21 mouse cellular contexts compared by ENCODE assay signal in the genomic region with DNA sequence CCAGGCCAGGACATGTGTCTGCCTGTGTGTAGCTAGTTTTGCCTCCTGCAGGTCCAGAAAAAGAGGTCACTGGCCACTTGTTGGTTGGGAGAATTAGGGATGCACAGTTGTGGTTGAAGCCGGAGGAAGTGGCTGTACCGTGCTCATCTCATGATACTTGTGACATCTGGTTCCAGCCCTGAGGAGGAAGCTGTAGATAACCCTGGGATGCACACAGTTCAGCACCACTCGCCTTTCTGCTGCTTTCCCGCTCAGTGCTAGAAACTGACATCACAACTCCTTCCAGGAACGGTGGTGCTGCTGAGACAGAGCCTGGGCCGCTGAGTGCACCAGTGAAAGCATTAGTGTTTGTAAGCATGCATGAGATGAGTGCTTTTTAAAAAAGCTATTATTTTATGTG. TPM values are rescaled to one million over a fixed set of nuclear protein-coding genes. Genes with fewer than 3 reads are reported as not detected.
DNase-seq lines count a peak whose midpoint lies in the region; ATAC-seq and TF ChIP-seq lines count a peak whose summit lies in the region.
"Had no signal": no experiment of that assay in that cellular context is flagged by ENCODE, and none has a peak within 500 bp of the region (broad histone marks: within the 10 kb centered on the region; RNA-seq: fewer than 3 reads in every experiment).

No protein-coding gene starts in this region.

- no peak for DNase-seq in heart, adult 9 months (ENCODE audit: low spot score in 2 of 2)
- peak; percentile 42 for DNase-seq in MEL (ENCODE audit: low read depth, low spot score)
- DNase-seq in cerebellum, adult 18-20 months, result no peak
- DNase-seq in layer of hippocampus, adult 11-12 months (ENCODE audit: low spot score), result no peak
- DNase-seq: adrenal gland, postnatal 14 days; cerebellum, adult 8-10 months; cerebellum, postnatal 14 days; forebrain, postnatal 0 days; gastrocnemius, adult 2 months; gastrocnemius, postnatal 36 days; heart, adult 2 months; heart, postnatal 4 days had no signal

- no peaks in the 10 kb centered on the region for H3K27me3 ChIP-seq in heart, embryonic 11.5 days (ENCODE audit: control insufficient read depth, insufficient read depth, low read length)
- H3K27me3 ChIP-seq in MEL (ENCODE audit: control insufficient read depth in 1 of 2, insufficient read depth in 2 of 2, low read length in 2 of 2), result no peaks in the 10 kb centered on the region
- H3K27me3 ChIP-seq: heart, embryonic 13.5 days; hindbrain, embryonic 12.5 days had no signal

- no peaks in the 10 kb centered on the region for H3K79me2 ChIP-seq in MEL (ENCODE audit: control insufficient read depth, insufficient read depth, low read length, poor library complexity)

- no peak; a peak in 1 of 4 replicates for TF ChIP-seq EP300 in MEL (IDR thresholded peaks at IDR 0.05; ENCODE audit: low read depth in 1 of 2, low read length in 2 of 2)

- H3K9ac ChIP-seq in heart, embryonic 11.5 days (ENCODE audit: low read depth, low read length), result peak overlapping the region; percentile 30; the same call in 1 of the 2 replicates
- no peak overlapping the region for H3K9ac ChIP-seq in MEL (ENCODE audit: control insufficient read depth, low read depth, low read length, poor library complexity, severe bottlenecking)
- H3K9ac ChIP-seq: forebrain, embryonic 13.5 days; forebrain, postnatal 0 days; heart, embryonic 13.5 days; hindbrain, embryonic 12.5 days had no signal

- no peaks in the 10 kb centered on the region for H3K9me3 ChIP-seq in heart, embryonic 11.5 days (replicated peaks; ENCODE audit: control insufficient read depth, low read length)
- H3K9me3 ChIP-seq in MEL (replicated peaks; ENCODE audit: insufficient read depth, low read length), result no peaks in the 10 kb centered on the region
- H3K9me3 ChIP-seq: forebrain, embryonic 13.5 days; heart, embryonic 13.5 days; hindbrain, embryonic 12.5 days had no signal

- no peak for TF ChIP-seq POLR2A in MEL (IDR thresholded peaks at IDR 0.05; ENCODE audit: control insufficient read depth in 1 of 2, insufficient read depth in 1 of 2, low read depth in 1 of 2, low read length in 2 of 2, poor library complexity in 1 of 2)

- H3K27ac ChIP-seq in heart, embryonic 11.5 days (ENCODE audit: low read depth, low read length), result no peak overlapping the region; the same call in 1 of the 2 replicates
- no peak overlapping the region for H3K27ac ChIP-seq in MEL (ENCODE audit: control insufficient read depth, low read depth, low read length)
- H3K27ac ChIP-seq: forebrain, embryonic 13.5 days; gastrocnemius, adult 2 months; heart, adult 2 months; heart, embryonic 13.5 days; hindbrain, embryonic 12.5 days had no signal

- no peak for ATAC-seq in heart, embryonic 11.5 days (replicated peaks; ENCODE audit: insufficient number of reproducible peaks, low FRiP score, low TSS enrichment)
- ATAC-seq in granulocyte monocyte progenitor cell, adult 5-6 weeks (replicated peaks; ENCODE audit: poor library complexity, severe bottlenecking), result peak; percentile 28; the same call in 1 of the 2 replicates
- peak; percentile 33 for ATAC-seq in megakaryocyte progenitor cell, adult 5-6 weeks (replicated peaks; ENCODE audit: poor library complexity)
- ATAC-seq: forebrain, embryonic 13.5 days; forebrain, postnatal 0 days; hindbrain, embryonic 16.5 days; inflammation-experienced regulatory T-cells, adult 6 months; intestine, postnatal 0 days had no signal

- no peak for TF ChIP-seq CTCF in MEL (IDR thresholded peaks at IDR 0.05 in 2 of 3, conservative IDR thresholded peaks at IDR 0.05 in 1 of 3; ENCODE audit: control insufficient read depth in 1 of 3, insufficient read depth in 1 of 3, low read depth in 2 of 3, low read length in 3 of 3, poor library complexity in 1 of 3, severe bottlenecking in 1 of 3)

- H3K4me3 ChIP-seq in heart, embryonic 11.5 days (ENCODE audit: low read depth, low read length), result no peak overlapping the region
- no peak overlapping the region for H3K4me3 ChIP-seq in MEL (ENCODE audit: control insufficient read depth in 1 of 2, insufficient read depth in 1 of 2, low read depth in 2 of 2, low read length in 2 of 2)
- H3K4me3 ChIP-seq: forebrain, embryonic 13.5 days; gastrocnemius, adult 2 months; heart, adult 2 months; heart, embryonic 13.5 days; hindbrain, embryonic 12.5 days had no signal

- TF ChIP-seq RAD21 in MEL (IDR thresholded peaks at IDR 0.05; ENCODE audit: low read depth, low read length), result no peak

- H3K4me1 ChIP-seq in heart, embryonic 11.5 days (ENCODE audit: control insufficient read depth, insufficient read depth, low read length), result peaks cover 19% of the 10 kb centered on the region
- H3K4me1 ChIP-seq in MEL (ENCODE audit: control insufficient read depth in 1 of 2, insufficient read depth in 2 of 2, low read length in 2 of 2), result no peaks in the 10 kb centered on the region

- H3K36me3 ChIP-seq in heart, embryonic 11.5 days (ENCODE audit: control insufficient read depth, insufficient read depth, low read length), result peaks cover 4% of the 10 kb centered on the region; the same call in 1 of the 2 replicates
- no peaks in the 10 kb centered on the region; a peak in 1 of 4 replicates for H3K36me3 ChIP-seq in MEL (ENCODE audit: control insufficient read depth in 1 of 2, insufficient read depth in 2 of 2, low read length in 2 of 2)
- H3K36me3 ChIP-seq: hindbrain, embryonic 12.5 days had no signal

- no peak overlapping the region for H3K4me2 ChIP-seq in heart, embryonic 11.5 days
- H3K4me2 ChIP-seq: forebrain, embryonic 13.5 days; heart, embryonic 13.5 days; hindbrain, embryonic 12.5 days had no signal

- WGBS in heart, embryonic 11.5 days (ENCODE audit: insufficient replicate concordance), result 61% methylated on average over 6 of the region's 6 CpGs

TF ChIP-seq in MEL, 35 proteins besides CTCF, POLR2A, EP300 and RAD21:
- no peak for TF ChIP-seq TBP (IDR thresholded peaks at IDR 0.05; ENCODE audit: low read depth, low read length)
- TF ChIP-seq TAL1 (IDR thresholded peaks at IDR 0.05; ENCODE audit: low read length), result 0 out of 2 replicates have a peak, but pooled peaks have one; percentile 11

RNA-seq across cellular contexts. Expression of gene Ltbp1, which starts 5.6 kb away (rescaled TPM):
- 45.4 and 51.9 TPM in 2 replicates for polyA plus RNA-seq in heart, embryonic 11.5 days (2014; fragmentation: Nextera tagmentation; extraction: Ambion mirVana)
- total RNA-seq in MEL (2012; rRNA removed), result 0.04 and 0.07 TPM in 2 replicates
- under 1 TPM in 1 of 2 experiments, not detected in 1; 0.01 TPM for polyA plus RNA-seq in MEL (2012; ENCODE audit: insufficient read depth in 1 of 2, insufficient read length in 2 of 2, low read depth in 1 of 2, low replicate concordance in 2 of 2, missing spikeins in 1 of 2)
- not detected in 2 replicates for total RNA-seq in granulocyte monocyte progenitor cell, adult 5-6 weeks (2014; fragmentation: Nextera tagmentation)
- total RNA-seq in granulocyte monocyte progenitor cell, adult 5-6 weeks (2017), result not detected in 2 replicates
- 0.07 and 0.30 TPM in 2 replicates for total RNA-seq in megakaryocyte progenitor cell, adult 5-6 weeks (2015)
- 0.12 and 0.20 TPM in 2 replicates for total RNA-seq in megakaryocyte progenitor cell, adult 5-6 weeks (2017)
- polyA plus RNA-seq: inflammation-experienced regulatory T-cells, adult 6 months had no signal
